Mouse (Mus musculus) limb, embryonic 14.5 days (tissue): Measurements from ENCODE around the gene Osbpl3. TPM values are rescaled to one million over a fixed set of nuclear protein-coding genes. Genes with fewer than 3 reads are reported as not detected.

ENCODE experiments used
- ATAC-seq: fragments of 200-750 bp; cut with Nextera tagmentation; 2 replicates; pipeline ENCODE4 v1.8.0; 2017; ENCODE audit warnings: low read depth, moderate number of reproducible peaks, moderate TSS enrichment; ENCODE audit not compliant: low FRiP score
- DNase-seq: peaks from one replicate; pipeline ENCODE4 v3.0.0-alpha.2; 2015; ENCODE audit warnings: low spot score
- H3K27ac ChIP-seq: fragments of 300-500 bp; sonication (generic); replicated peaks from 2 replicates; pipeline ENCODE4 v1.5.1; 2014; ENCODE audit warnings: low read depth, mild to moderate bottlenecking, low read length, moderate library complexity, mixed read lengths
- H3K27me3 ChIP-seq: fragments of 300-500 bp; sonication (generic); 2 replicates; pipeline ENCODE4 v1.6.1; 2014; ENCODE audit warnings: low read length, mixed read lengths; ENCODE audit not compliant: control insufficient read depth, insufficient read depth
- H3K36me3 ChIP-seq: fragments of 300-500 bp; sonication (generic); 2 replicates; pipeline ENCODE4 v1.6.1; 2014; ENCODE audit warnings: mild to moderate bottlenecking, low read length, moderate library complexity, mixed read lengths; ENCODE audit not compliant: control insufficient read depth, insufficient read depth
- H3K4me1 ChIP-seq: fragments of 300-500 bp; sonication (generic); 2 replicates; pipeline ENCODE4 v1.6.1; 2014; ENCODE audit warnings: antibody characterized with exemption, low read length, mixed read lengths; ENCODE audit not compliant: control insufficient read depth, insufficient read depth
- H3K4me2 ChIP-seq: fragments of 300-500 bp; sonication (generic); replicated peaks from 2 replicates; pipeline ENCODE4 v1.6.1; 2014; ENCODE audit warnings: low read depth, mild to moderate bottlenecking, low read length, moderate library complexity; ENCODE audit not compliant: severe bottlenecking
- H3K4me3 ChIP-seq: fragments of 300-500 bp; sonication (generic); replicated peaks from 2 replicates; pipeline ENCODE4 v1.5.1; 2014; ENCODE audit warnings: low read length
- H3K9ac ChIP-seq: fragments of 300-500 bp; sonication (generic); 2 replicates; pipeline ENCODE4 v1.6.1; 2014; ENCODE audit warnings: mild to moderate bottlenecking, low read depth, low read length, moderate library complexity; ENCODE audit not compliant: severe bottlenecking
- H3K9me3 ChIP-seq: fragments of 300-500 bp; sonication (generic); 2 replicates; pipeline ENCODE4 v1.6.1; 2016; ENCODE audit warnings: low read length; ENCODE audit not compliant: control insufficient read depth
- POLR2A ChIP-seq: fragments of 200-500 bp; IDR thresholded peaks from 2 replicates; pipeline ENCODE4 v1.8.0; 2012; ENCODE audit warnings: inconsistent platforms, mild to moderate bottlenecking, moderate library complexity, borderline replicate concordance; ENCODE audit not compliant: insufficient read depth, insufficient read length; ENCODE audit errors: extremely low read depth
- WGBS: fragments of 180-500 bp; shearing (Covaris S2); extraction: QIAGEN DNeasy Blood & Tissue Kit; methylation state at CpG from one replicate; pipeline ENCODE4 v1.1.7; 2014; 5-methylcytosine and 5-hydroxymethylcytosine counted together
- polyA plus RNA-seq, 2 experiments: library from polyadenylated mRNA; depleted of rRNA in 1 of 2; stranded (reverse) in 1 of 2; unstranded in 1 of 2; fragments of >200 nt; fragmentation: Nextera tagmentation in 1 of 2; extraction: Ambion mirVana in 1 of 2; gene quantifications; 2 replicates each; pipeline versions ENCODE4 v1.2.1 to v1.2.3; 2012 to 2014

Gene Osbpl3
- polyA plus RNA-seq, 2 experiments = 10.9 to 19.8 TPM

DNA sequence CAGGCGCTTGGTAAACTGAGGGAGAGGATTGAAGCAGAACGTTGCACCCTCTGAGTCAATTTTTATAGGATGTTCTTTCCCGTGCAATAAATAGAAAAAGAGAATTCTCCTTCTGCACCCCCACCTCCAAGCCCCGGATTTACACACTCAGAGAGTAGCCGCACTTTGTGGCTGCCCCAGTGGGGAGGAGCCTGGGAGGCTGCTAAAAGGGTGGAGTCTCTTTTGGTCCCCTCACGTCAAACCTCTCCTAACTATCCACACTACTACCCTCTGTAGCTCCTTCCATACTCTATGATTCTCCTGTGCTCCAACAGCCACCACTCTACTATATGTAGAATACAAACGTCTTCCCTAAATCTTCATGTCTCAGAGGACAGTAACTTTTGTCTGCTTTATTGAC, 193.7 kb downstream of the Osbpl3 start:
- H3K9ac ChIP-seq = peak overlapping the region; percentile 72
- H3K36me3 ChIP-seq = no peaks in the 10 kb centered on the region
- peak overlapping the region; percentile 80 for H3K4me2 ChIP-seq
- peak overlapping the region; percentile 53 for H3K4me3 ChIP-seq
- ATAC-seq (no peak), DNase-seq (no peak)
- no peak for TF ChIP-seq POLR2A
- no peaks in the 10 kb centered on the region for H3K9me3 ChIP-seq
- H3K27me3 ChIP-seq = no peaks in the 10 kb centered on the region
- no peak overlapping the region for H3K27ac ChIP-seq
- H3K4me1 ChIP-seq = peaks cover 6% of the 10 kb centered on the region; the same call in 1 of the 2 replicates
- WGBS = 25% methylated on average over 7 of the region's 7 CpGs

DNA sequence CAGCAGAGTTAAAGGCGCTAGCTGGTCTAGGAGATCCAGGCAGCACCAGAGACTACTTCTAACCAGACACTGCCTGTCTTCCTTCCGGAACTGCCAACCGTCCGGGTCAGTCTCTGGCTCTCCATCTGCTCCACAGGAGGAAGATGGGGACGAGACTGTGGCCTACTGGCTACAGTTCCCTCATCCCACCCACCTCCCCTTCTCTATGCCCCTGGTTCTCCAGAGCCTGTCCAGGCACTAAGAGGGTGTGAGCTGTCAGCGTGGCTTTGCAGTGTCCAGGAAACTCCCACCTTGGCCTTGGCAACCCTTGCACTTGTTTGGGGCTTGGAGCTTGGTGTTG, 194.1 kb downstream of the Osbpl3 start:
- peak; percentile 42; the same call in 1 of the 2 replicates for ATAC-seq
- 2% methylated on average over 6 of the region's 6 CpGs for WGBS
- no peak for TF ChIP-seq POLR2A
- 0 out of 2 replicates have a peak overlapping the region, but pooled peaks have one; percentile 38 for H3K27ac ChIP-seq
- H3K4me1 ChIP-seq = peaks cover 6% of the 10 kb centered on the region; the same call in 1 of the 2 replicates
- H3K9ac ChIP-seq = peak overlapping the region; percentile 72
- no peaks in the 10 kb centered on the region for H3K36me3 ChIP-seq
- H3K27me3 ChIP-seq = no peaks in the 10 kb centered on the region
- H3K9me3 ChIP-seq = no peaks in the 10 kb centered on the region
- peak overlapping the region; percentile 53 for H3K4me3 ChIP-seq
- peak overlapping the region; percentile 80 for H3K4me2 ChIP-seq
- DNase-seq = no peak

DNA sequence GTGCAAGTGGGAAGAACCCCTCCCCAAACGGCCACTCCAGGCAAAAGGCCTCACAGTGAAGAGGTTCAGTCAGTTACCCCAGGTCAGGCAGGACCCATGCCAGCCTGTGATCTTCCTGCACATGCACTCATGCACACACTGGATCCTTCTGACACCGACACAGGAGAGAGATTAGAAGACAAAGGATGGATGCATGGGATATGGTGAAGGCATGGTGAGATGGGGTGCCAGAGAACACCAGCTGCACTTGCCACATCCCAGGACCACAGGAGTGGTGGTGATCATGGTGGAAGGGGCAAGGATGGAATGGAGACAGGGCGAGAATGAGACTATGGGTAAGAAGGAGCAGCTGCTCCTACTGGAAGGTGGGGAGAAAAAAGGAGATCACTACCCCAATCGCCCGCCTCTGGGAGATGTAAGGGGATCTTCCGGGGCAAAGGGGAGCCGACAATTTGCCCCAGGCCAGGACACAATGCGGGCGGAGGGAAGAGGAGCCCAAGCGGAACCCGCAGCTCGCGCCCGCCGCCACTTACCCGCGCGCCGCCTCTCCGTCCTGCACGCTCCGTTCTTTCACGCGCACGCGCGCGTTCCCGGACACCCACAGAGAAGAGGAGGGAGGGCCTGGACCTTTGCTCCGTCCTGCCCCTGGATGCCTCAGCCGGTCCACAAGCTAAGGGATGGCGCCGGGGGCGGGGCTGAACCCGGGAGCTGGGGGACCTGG, 194.6 kb downstream of the Osbpl3 start:
- ATAC-seq (peak; percentile 87), DNase-seq (peak; percentile 73)
- Histone ChIP-seq H3K9me3 (no peaks in the 10 kb centered on the region), H3K4me1 (peaks cover 6% of the 10 kb centered on the region; the same call in 1 of the 2 replicates), H3K27me3 (no peaks in the 10 kb centered on the region), H3K36me3 (no peaks in the 10 kb centered on the region), H3K4me2 (peak overlapping the region; percentile 80), H3K9ac (peak overlapping the region; percentile 72), H3K27ac (0 out of 2 replicates have a peak overlapping the region, but pooled peaks have one; percentile 38), H3K4me3 (peak overlapping the region; percentile 53)
- 0 out of 2 replicates have a peak, but pooled peaks have one; percentile 45 for TF ChIP-seq POLR2A
- WGBS = 4% methylated on average over 18 of the region's 35 CpGs

DNA sequence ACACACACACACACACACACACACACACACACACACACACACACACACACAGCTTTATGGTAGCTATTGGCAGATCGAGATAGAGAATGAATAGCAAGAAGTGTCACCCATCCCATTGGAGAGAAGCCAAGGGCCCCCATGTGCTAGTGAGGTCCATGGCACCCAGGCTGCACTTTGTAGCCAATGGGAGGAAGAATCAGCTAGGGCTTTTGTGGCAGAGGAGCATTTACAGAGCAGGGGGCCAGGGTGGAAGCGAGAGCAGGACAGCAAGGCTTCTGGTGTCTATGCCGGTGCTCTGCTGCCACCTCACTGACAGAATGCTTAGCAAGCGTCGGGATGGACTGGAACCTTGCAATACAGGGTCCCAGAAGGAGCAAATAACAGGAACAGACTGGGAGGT, 200.6 kb downstream of the Osbpl3 start:
- H3K4me2 ChIP-seq = no peak overlapping the region
- H3K9me3 ChIP-seq = no peaks in the 10 kb centered on the region
- H3K4me1 ChIP-seq = no peaks in the 10 kb centered on the region
- no peaks in the 10 kb centered on the region for H3K36me3 ChIP-seq
- no peak overlapping the region for H3K27ac ChIP-seq
- DNase-seq = no peak
- TF ChIP-seq POLR2A = no peak
- no peak overlapping the region for H3K4me3 ChIP-seq
- H3K27me3 ChIP-seq = no peaks in the 10 kb centered on the region
- ATAC-seq = no peak
- 80% methylated on average over 5 of the region's 5 CpGs for WGBS
- no peak overlapping the region for H3K9ac ChIP-seq

DNA sequence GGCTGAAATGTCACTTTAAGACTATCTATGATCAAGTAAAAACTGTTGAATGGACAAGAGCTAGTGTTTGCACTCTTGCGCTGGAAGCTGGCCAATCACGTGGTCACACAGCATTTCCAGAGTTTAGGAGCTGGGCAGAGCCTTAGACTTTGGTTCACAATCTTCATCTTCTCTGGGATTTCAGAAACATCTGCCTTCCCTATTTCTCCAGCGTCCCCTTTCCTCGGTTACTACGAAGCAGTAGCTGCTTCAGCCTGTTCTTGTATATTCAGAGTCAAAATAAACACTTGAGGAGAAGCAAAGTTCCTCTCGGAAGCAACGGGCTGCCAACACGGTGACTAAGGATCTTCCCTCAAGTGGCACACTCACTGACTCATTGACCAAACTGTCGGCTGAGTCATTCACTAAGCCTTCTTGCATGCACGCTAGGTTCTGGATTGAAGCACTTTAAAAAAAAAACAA, 201.2 kb downstream of the Osbpl3 start:
- no peak overlapping the region for H3K4me3 ChIP-seq
- no peak overlapping the region for H3K4me2 ChIP-seq
- TF ChIP-seq POLR2A = no peak
- no peak for DNase-seq
- no peak overlapping the region for H3K9ac ChIP-seq
- no peak for ATAC-seq
- no peaks in the 10 kb centered on the region for H3K4me1 ChIP-seq
- no peaks in the 10 kb centered on the region for H3K36me3 ChIP-seq
- no peak overlapping the region for H3K27ac ChIP-seq
- no peaks in the 10 kb centered on the region for H3K9me3 ChIP-seq
- no peaks in the 10 kb centered on the region for H3K27me3 ChIP-seq
- 74% methylated on average over 10 of the region's 10 CpGs for WGBS

DNA sequence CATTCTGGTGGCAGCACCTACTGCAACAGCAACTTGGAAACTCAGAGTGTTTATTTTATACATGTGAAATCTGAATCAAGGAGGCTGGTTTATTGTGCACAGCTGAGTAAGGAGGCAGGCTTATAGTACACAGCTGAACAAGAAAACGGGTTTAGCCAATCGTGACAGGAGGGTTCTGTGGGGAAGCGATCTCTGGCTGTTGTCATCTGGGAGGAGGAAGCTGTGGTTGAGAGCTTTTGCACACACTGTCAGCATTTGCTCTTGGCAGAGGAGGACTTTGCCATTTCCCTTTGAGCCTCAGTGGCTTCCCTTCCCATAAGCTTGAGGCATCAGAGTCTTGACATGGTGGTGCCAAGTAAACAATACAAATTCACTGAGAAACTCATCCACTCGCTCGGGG, 203.3 kb downstream of the Osbpl3 start:
- TF ChIP-seq POLR2A = no peak
- ATAC-seq = no peak
- 65% methylated on average over 5 of the region's 5 CpGs for WGBS
- Histone ChIP-seq H3K4me2 (no peak overlapping the region), H3K36me3 (no peaks in the 10 kb centered on the region), H3K27ac (no peak overlapping the region), H3K4me1 (no peaks in the 10 kb centered on the region), H3K9me3 (no peaks in the 10 kb centered on the region), H3K27me3 (no peaks in the 10 kb centered on the region), H3K9ac (no peak overlapping the region), H3K4me3 (no peak overlapping the region)
- DNase-seq = no peak
